Mouse (Mus musculus): Measurements from ENCODE around the gene Zmynd15. TPM values are rescaled to one million over a fixed set of nuclear protein-coding genes. Genes with fewer than 3 reads are reported as not detected.

The Zmynd15 gene
- polyA plus RNA-seq, 1 experiment from 2014 or later, result 1.1 TPM

- 68% methylated on average over 2 of the region's 2 CpGs for WGBS
- no peak for ATAC-seq
- Histone ChIP-seq H3K36me3 (ENCODE audit: control insufficient read depth, insufficient read depth, low read length) (no peaks in the 10 kb centered on the region), H3K27ac (ENCODE audit: low read length) (no peak overlapping the region), H3K4me1 (ENCODE audit: control insufficient read depth, insufficient read depth, low read length) (peaks cover 11% of the 10 kb centered on the region), H3K4me2 (ENCODE audit: low read depth, low read length) (no peak overlapping the region), H3K9me3 (ENCODE audit: control insufficient read depth, low read length) (no peaks in the 10 kb centered on the region), H3K9ac (ENCODE audit: low read depth, low read length) (no peak overlapping the region), H3K4me3 (ENCODE audit: low read length) (no peak overlapping the region), H3K27me3 (replicated peaks; ENCODE audit: control insufficient read depth, insufficient read depth, low read length) (no peaks in the 10 kb centered on the region)
Observed at GRCm38 (mm10) chr11:70511242-70511641, 52.0 kb downstream of the Zmynd15 start.

DNA sequence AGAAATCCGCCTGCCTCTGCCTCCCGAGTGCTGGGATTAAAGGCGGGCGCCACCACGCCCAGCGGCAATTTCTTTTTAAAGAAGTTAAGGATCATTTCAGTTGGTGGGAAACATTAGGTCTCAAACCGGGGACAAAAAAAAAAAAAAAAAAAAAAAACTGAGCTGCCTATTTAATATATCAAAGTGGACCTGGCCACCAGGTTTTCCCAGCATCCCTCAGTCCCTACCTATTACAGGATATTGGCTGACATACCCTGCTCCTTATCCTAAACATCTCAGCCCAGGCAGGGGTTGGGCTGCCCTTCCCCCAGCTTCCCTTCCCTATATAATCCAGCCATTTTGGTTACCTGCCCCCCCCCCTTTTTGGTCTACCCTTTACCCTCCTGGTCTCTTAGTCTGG lies 52.6 kb downstream of the Zmynd15 start:
- Histone ChIP-seq H3K4me1 (ENCODE audit: control insufficient read depth, insufficient read depth, low read length) (peaks cover 11% of the 10 kb centered on the region), H3K4me2 (ENCODE audit: low read depth, low read length) (no peak overlapping the region), H3K27me3 (replicated peaks; ENCODE audit: control insufficient read depth, insufficient read depth, low read length) (no peaks in the 10 kb centered on the region), H3K4me3 (ENCODE audit: low read length) (no peak overlapping the region), H3K9ac (ENCODE audit: low read depth, low read length) (no peak overlapping the region), H3K9me3 (ENCODE audit: control insufficient read depth, low read length) (no peaks in the 10 kb centered on the region), H3K36me3 (ENCODE audit: control insufficient read depth, insufficient read depth, low read length) (no peaks in the 10 kb centered on the region), H3K27ac (ENCODE audit: low read length) (no peak overlapping the region)
- 93% methylated on average over 7 of the region's 7 CpGs for WGBS
- no peak for ATAC-seq

- Histone ChIP-seq H3K4me3 (ENCODE audit: low read length) (no peak overlapping the region), H3K27ac (ENCODE audit: low read length) (no peak overlapping the region), H3K4me1 (ENCODE audit: control insufficient read depth, insufficient read depth, low read length) (peaks cover 11% of the 10 kb centered on the region), H3K9me3 (ENCODE audit: control insufficient read depth, low read length) (no peaks in the 10 kb centered on the region), H3K36me3 (ENCODE audit: control insufficient read depth, insufficient read depth, low read length) (no peaks in the 10 kb centered on the region), H3K4me2 (ENCODE audit: low read depth, low read length) (no peak overlapping the region), H3K9ac (ENCODE audit: low read depth, low read length) (no peak overlapping the region), H3K27me3 (replicated peaks; ENCODE audit: control insufficient read depth, insufficient read depth, low read length) (no peaks in the 10 kb centered on the region)
- ATAC-seq, result no peak
- WGBS, result 83% methylated on average over 7 of the region's 7 CpGs
Observed at GRCm38 (mm10) chr11:70512709-70513342, 53.6 kb downstream of the Zmynd15 start.

GRCm38 (mm10) chr11:70513520-70513919 lies 54.3 kb downstream of the Zmynd15 start:
- no peak for ATAC-seq
- Histone ChIP-seq H3K27ac (ENCODE audit: low read length) (no peak overlapping the region), H3K27me3 (replicated peaks; ENCODE audit: control insufficient read depth, insufficient read depth, low read length) (no peaks in the 10 kb centered on the region), H3K36me3 (ENCODE audit: control insufficient read depth, insufficient read depth, low read length) (no peaks in the 10 kb centered on the region), H3K4me2 (ENCODE audit: low read depth, low read length) (no peak overlapping the region), H3K4me3 (ENCODE audit: low read length) (no peak overlapping the region), H3K9ac (ENCODE audit: low read depth, low read length) (no peak overlapping the region), H3K4me1 (ENCODE audit: control insufficient read depth, insufficient read depth, low read length) (peaks cover 11% of the 10 kb centered on the region), H3K9me3 (ENCODE audit: control insufficient read depth, low read length) (no peaks in the 10 kb centered on the region)
- WGBS, result 61% methylated on average over 11 of the region's 11 CpGs

DNA sequence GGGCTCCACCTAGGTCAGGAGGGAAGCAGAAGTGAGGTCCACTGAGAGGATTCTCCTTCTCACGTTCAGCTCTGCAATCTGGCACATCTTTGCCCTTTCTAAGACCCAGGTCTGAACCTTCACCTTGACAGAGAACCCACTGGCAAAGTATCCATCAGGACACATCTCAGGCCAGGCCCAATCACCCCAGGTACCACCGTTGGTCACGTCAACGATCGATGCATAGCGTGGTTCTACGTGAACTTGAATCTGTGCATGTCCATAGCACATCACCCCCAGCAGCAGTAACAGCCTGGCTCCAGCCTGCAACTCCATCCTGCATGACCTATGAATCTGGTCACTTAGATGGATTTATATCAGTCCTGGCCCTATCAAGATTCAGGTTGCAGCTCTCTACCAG lies 55.1 kb downstream of the Zmynd15 start, which contains the start of gene Vmo1:
Vmo1 (minus strand) TSS at position 329 of the 400 bp plus-strand sequence.
- no peak for ATAC-seq
- H3K9ac ChIP-seq (ENCODE audit: low read depth, low read length), result no peak within 1 kb of the TSS
- H3K4me3 ChIP-seq (ENCODE audit: low read length), result no peak within 1 kb of the TSS
- H3K4me1 ChIP-seq (ENCODE audit: control insufficient read depth, insufficient read depth, low read length), result peaks cover 13% of the 10 kb centered on the region
- H3K9me3 ChIP-seq (ENCODE audit: control insufficient read depth, low read length), result no peaks in the 10 kb centered on the region
- WGBS, result 88% methylated on average over 7 of the region's 7 CpGs
- H3K4me2 ChIP-seq (ENCODE audit: low read depth, low read length), result no peak within 1 kb of the TSS
- H3K27me3 ChIP-seq (replicated peaks; ENCODE audit: control insufficient read depth, insufficient read depth, low read length), result no peaks in the 10 kb centered on the region
- no peak within 1 kb of the TSS for H3K27ac ChIP-seq (ENCODE audit: low read length)
- no peaks in the 10 kb centered on the region for H3K36me3 ChIP-seq (ENCODE audit: control insufficient read depth, insufficient read depth, low read length)

Small RNA genes lying within 50 kb of the gene (microRNA-seq; reads per million reads assigned to microRNA genes)
- not detected for gene Mir7115

Other genes with a start within 250 kb of the Zmynd15 start
- gene Slc16a11, start 246.7 kb upstream of the Zmynd15 start, polyA plus RNA-seq (2015; fragmentation: Nextera tagmentation; extraction: Ambion mirVana), result 2.7 TPM in 2 replicates
- 15.9 and 18.0 TPM in 2 replicates for gene Slc16a13, start 238.4 kb upstream of the Zmynd15 start, polyA plus RNA-seq (2015; fragmentation: Nextera tagmentation; extraction: Ambion mirVana)
- gene Bcl6b, start 229.6 kb upstream of the Zmynd15 start, polyA plus RNA-seq (2015; fragmentation: Nextera tagmentation; extraction: Ambion mirVana), result 10.3 and 10.4 TPM in 2 replicates
- 118 and 129 TPM in 2 replicates for gene 0610010K14Rik, start 221.5 kb upstream of the Zmynd15 start, polyA plus RNA-seq (2015; fragmentation: Nextera tagmentation; extraction: Ambion mirVana)
- gene Gm21988, start 219.6 kb upstream of the Zmynd15 start, polyA plus RNA-seq (2015; fragmentation: Nextera tagmentation; extraction: Ambion mirVana), result 9.9 and 10.7 TPM in 2 replicates
- gene Rnasek, start 219.6 kb upstream of the Zmynd15 start, polyA plus RNA-seq (2015; fragmentation: Nextera tagmentation; extraction: Ambion mirVana), result 269 and 308 TPM in 2 replicates
- 1.5 and 1.8 TPM in 2 replicates for gene Alox12, start 204.1 kb upstream of the Zmynd15 start, polyA plus RNA-seq (2015; fragmentation: Nextera tagmentation; extraction: Ambion mirVana)
- gene Alox12e, start 136.8 kb upstream of the Zmynd15 start, polyA plus RNA-seq (2015; fragmentation: Nextera tagmentation; extraction: Ambion mirVana), result 0.13 TPM in 1 of 2 replicates, not detected in the other
- gene Alox15, start 107.4 kb upstream of the Zmynd15 start, polyA plus RNA-seq (2015; fragmentation: Nextera tagmentation; extraction: Ambion mirVana), result 0.64 and 1.1 TPM in 2 replicates
- gene Pelp1, start 49.4 kb upstream of the Zmynd15 start, polyA plus RNA-seq (2015; fragmentation: Nextera tagmentation; extraction: Ambion mirVana), result 29.1 and 31.5 TPM in 2 replicates
- 10.1 and 10.7 TPM in 2 replicates for gene Arrb2, start 26.8 kb upstream of the Zmynd15 start, polyA plus RNA-seq (2015; fragmentation: Nextera tagmentation; extraction: Ambion mirVana)
- 38.4 and 41.7 TPM in 2 replicates for gene Med11, start 7.5 kb upstream of the Zmynd15 start, polyA plus RNA-seq (2015; fragmentation: Nextera tagmentation; extraction: Ambion mirVana)
- gene Cxcl16, start 551 bp downstream of the Zmynd15 start, polyA plus RNA-seq (2015; fragmentation: Nextera tagmentation; extraction: Ambion mirVana), result 10.9 and 11.9 TPM in 2 replicates
- 253 and 283 TPM in 2 replicates for gene Tm4sf5, start 45.8 kb downstream of the Zmynd15 start, polyA plus RNA-seq (2015; fragmentation: Nextera tagmentation; extraction: Ambion mirVana)
- 0.28 and 0.71 TPM in 2 replicates for gene Vmo1, start 55.2 kb downstream of the Zmynd15 start, polyA plus RNA-seq (2015; fragmentation: Nextera tagmentation; extraction: Ambion mirVana)
- gene Gltpd2, start 59.8 kb downstream of the Zmynd15 start, polyA plus RNA-seq (2015; fragmentation: Nextera tagmentation; extraction: Ambion mirVana), result 1.9 and 2.0 TPM in 2 replicates
- gene Psmb6, start 65.9 kb downstream of the Zmynd15 start, polyA plus RNA-seq (2015; fragmentation: Nextera tagmentation; extraction: Ambion mirVana), result 626 and 669 TPM in 2 replicates
- gene Gm40193, start 73.5 kb downstream of the Zmynd15 start, polyA plus RNA-seq (2015; fragmentation: Nextera tagmentation; extraction: Ambion mirVana), result not detected in 2 replicates
- gene Pld2, start 80.6 kb downstream of the Zmynd15 start, polyA plus RNA-seq (2015; fragmentation: Nextera tagmentation; extraction: Ambion mirVana), result 9.3 and 10.0 TPM in 2 replicates
- 9.3 and 10.6 TPM in 2 replicates for gene Mink1, start 103.4 kb downstream of the Zmynd15 start, polyA plus RNA-seq (2015; fragmentation: Nextera tagmentation; extraction: Ambion mirVana)
- not detected in 2 replicates for gene 4930544D05Rik, start 156.4 kb downstream of the Zmynd15 start, polyA plus RNA-seq (2015; fragmentation: Nextera tagmentation; extraction: Ambion mirVana)
- 0.17 TPM in 1 of 2 replicates, not detected in the other for gene Chrne, start 159.8 kb downstream of the Zmynd15 start, polyA plus RNA-seq (2015; fragmentation: Nextera tagmentation; extraction: Ambion mirVana)
- 0.05 and 0.06 TPM in 2 replicates for gene Gp1ba, start 179.7 kb downstream of the Zmynd15 start, polyA plus RNA-seq (2015; fragmentation: Nextera tagmentation; extraction: Ambion mirVana)
- 121 and 123 TPM in 2 replicates for gene Rnf167, start 187.8 kb downstream of the Zmynd15 start, polyA plus RNA-seq (2015; fragmentation: Nextera tagmentation; extraction: Ambion mirVana)
- 215 and 216 TPM in 2 replicates for gene Slc25a11, start 188.0 kb downstream of the Zmynd15 start, polyA plus RNA-seq (2015; fragmentation: Nextera tagmentation; extraction: Ambion mirVana)
- gene Pfn1, start 195.2 kb downstream of the Zmynd15 start, polyA plus RNA-seq (2015; fragmentation: Nextera tagmentation; extraction: Ambion mirVana), result 2,307 and 2,326 TPM in 2 replicates
- 12.8 and 13.5 TPM in 2 replicates for gene Eno3, start 197.8 kb downstream of the Zmynd15 start, polyA plus RNA-seq (2015; fragmentation: Nextera tagmentation; extraction: Ambion mirVana)
- gene Spag7, start 210.0 kb downstream of the Zmynd15 start, polyA plus RNA-seq (2015; fragmentation: Nextera tagmentation; extraction: Ambion mirVana), result 132 and 159 TPM in 2 replicates
- gene Camta2, start 228.7 kb downstream of the Zmynd15 start, polyA plus RNA-seq (2015; fragmentation: Nextera tagmentation; extraction: Ambion mirVana), result 14.2 and 14.4 TPM in 2 replicates
- 1.4 and 1.8 TPM in 2 replicates for gene Inca1, start 240.7 kb downstream of the Zmynd15 start, polyA plus RNA-seq (2015; fragmentation: Nextera tagmentation; extraction: Ambion mirVana)
- gene Kif1c, start 241.1 kb downstream of the Zmynd15 start, polyA plus RNA-seq (2015; fragmentation: Nextera tagmentation; extraction: Ambion mirVana), result 2.3 and 2.8 TPM in 2 replicates